Mouse (Mus musculus) intestine, embryonic 14.5 days (tissue): ENCODE measurements around the gene Ttc1. TPM values are rescaled to one million over a fixed set of nuclear protein-coding genes. Genes with fewer than 3 reads are reported as not detected.

Experiments used
- ATAC-seq: fragments of 200-750 bp; cut with Nextera tagmentation; replicated peaks from 2 replicates; pipeline ENCODE4 v1.8.0; 2017; ENCODE audit warnings: low read depth, moderate number of reproducible peaks, moderate TSS enrichment, moderate library complexity; ENCODE audit not compliant: low FRiP score, low TSS enrichment
- DNase-seq: peaks from one replicate; pipeline ENCODE4 v3.0.0-alpha.2; 2018; ENCODE audit warnings: low spot score
- H3K27ac ChIP-seq: fragments of 300-500 bp; sonication (generic); 2 replicates; pipeline ENCODE4 v1.5.1; 2014; ENCODE audit warnings: low read depth, mild to moderate bottlenecking, control low read depth
- H3K27me3 ChIP-seq: fragments of 300-500 bp; sonication (generic); replicated peaks from 2 replicates; pipeline ENCODE4 v1.6.1; 2014; ENCODE audit warnings: low read length, control low read depth; ENCODE audit not compliant: control insufficient read depth, insufficient read depth
- H3K36me3 ChIP-seq: fragments of 300-500 bp; sonication (generic); 2 replicates; pipeline ENCODE4 v1.6.1; 2014; ENCODE audit warnings: low read length, control low read depth; ENCODE audit not compliant: control insufficient read depth, insufficient read depth
- H3K4me1 ChIP-seq: fragments of 300-500 bp; sonication (generic); replicated peaks from 2 replicates; pipeline ENCODE4 v1.6.1; 2014; ENCODE audit warnings: low read length, control low read depth, mixed read lengths; ENCODE audit not compliant: control insufficient read depth, insufficient read depth
- H3K4me2 ChIP-seq: fragments of 300-500 bp; sonication (generic); 2 replicates; pipeline ENCODE4 v1.6.1; 2014; ENCODE audit warnings: low read length
- H3K4me3 ChIP-seq: fragments of 300-500 bp; sonication (generic); 2 replicates; pipeline ENCODE4 v1.5.1; 2014; ENCODE audit warnings: low read depth, low read length, control low read depth, mixed read lengths
- H3K9ac ChIP-seq: fragments of 300-500 bp; sonication (generic); 2 replicates; pipeline ENCODE4 v1.6.1; 2014; ENCODE audit warnings: mild to moderate bottlenecking, low read length
- H3K9me3 ChIP-seq: fragments of 300-500 bp; sonication (generic); 2 replicates; pipeline ENCODE4 v1.6.1; 2016; ENCODE audit warnings: low read length, control low read depth; ENCODE audit not compliant: control insufficient read depth
- WGBS: fragments of 180-500 bp; shearing (Covaris S2); extraction: QIAGEN DNeasy Blood & Tissue Kit; methylation state at CpG from one replicate; pipeline ENCODE4 v1.1.7; 2014; 5-methylcytosine and 5-hydroxymethylcytosine counted together
- polyA plus RNA-seq: library from polyadenylated mRNA; unstranded; fragments of >200 nt; fragmentation: Nextera tagmentation; extraction: Ambion mirVana; gene quantifications from 2 replicates; pipeline ENCODE4 v1.2.1, GENCODE M21; 2014

Ttc1 gene
- 58.2 and 66.3 TPM in 2 replicates for polyA plus RNA-seq

- H3K4me1 ChIP-seq: peaks cover 5% of the 10 kb centered on the region; the same call in 1 of the 2 replicates
- H3K27ac ChIP-seq: peak within 1 kb of the TSS; percentile 17; the same call in 1 of the 2 replicates
- peak within 1 kb of the TSS; percentile 66 for H3K9ac ChIP-seq
- H3K4me3 ChIP-seq: peak within 1 kb of the TSS; percentile 69
- WGBS: 4% methylated on average over 47 of the region's 47 CpGs
- no peaks in the 10 kb centered on the region for H3K27me3 ChIP-seq
- peaks cover 25% of the 10 kb centered on the region for H3K36me3 ChIP-seq
- peak; percentile 98 for ATAC-seq
- H3K4me2 ChIP-seq: peak within 1 kb of the TSS; percentile 69
- no peaks in the 10 kb centered on the region for H3K9me3 ChIP-seq
- peak; percentile 93 for DNase-seq
Measured at GRCm38 (mm10) chr11:43747233-43748226, at the start of gene Ttc1. Gene Ttc1 (minus strand): TSS chr11:43748008.

DNA sequence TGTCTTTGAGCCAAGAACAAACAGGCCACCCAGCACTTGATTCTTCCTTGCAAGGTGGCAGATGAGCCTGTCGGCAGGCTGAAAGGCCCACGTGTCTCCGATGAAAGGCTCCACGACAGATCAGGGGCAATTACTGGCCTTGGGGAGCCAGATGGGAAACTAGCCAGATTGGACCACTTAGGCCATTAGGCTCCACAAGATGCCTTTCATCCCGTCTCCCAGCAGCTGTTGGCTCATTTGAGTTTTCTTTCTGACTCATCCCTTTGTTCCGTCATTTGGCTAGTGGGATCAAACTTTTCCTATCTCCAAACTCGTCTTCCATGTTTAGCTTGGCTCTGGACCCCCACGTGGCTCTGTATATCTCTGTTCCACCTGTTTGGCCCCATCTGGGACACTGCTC, 48.2 kb upstream of the Ttc1 start:
- no peak for DNase-seq
- no peaks in the 10 kb centered on the region for H3K27me3 ChIP-seq
- H3K4me1 ChIP-seq: no peaks in the 10 kb centered on the region
- no peak overlapping the region for H3K9ac ChIP-seq
- no peak overlapping the region for H3K4me3 ChIP-seq
- H3K27ac ChIP-seq: no peak overlapping the region
- 50% methylated on average over 8 of the region's 8 CpGs for WGBS
- ATAC-seq: no peak
- no peaks in the 10 kb centered on the region for H3K36me3 ChIP-seq
- H3K9me3 ChIP-seq: no peaks in the 10 kb centered on the region
- no peak overlapping the region for H3K4me2 ChIP-seq

- Histone ChIP-seq H3K36me3 (no peaks in the 10 kb centered on the region), H3K27me3 (no peaks in the 10 kb centered on the region), H3K4me1 (no peaks in the 10 kb centered on the region), H3K4me3 (no peak overlapping the region), H3K9me3 (no peaks in the 10 kb centered on the region), H3K27ac (no peak overlapping the region), H3K4me2 (no peak overlapping the region), H3K9ac (no peak overlapping the region)
- WGBS: 81% methylated on average over 6 of the region's 6 CpGs
- DNase-seq (no peak), ATAC-seq (no peak)
Measured at GRCm38 (mm10) chr11:43790446-43790845, 42.6 kb upstream of the Ttc1 start.

- ATAC-seq (no peak), DNase-seq (peak; percentile 85)
- Histone ChIP-seq H3K9me3 (no peaks in the 10 kb centered on the region), H3K27ac (no peak overlapping the region), H3K9ac (no peak overlapping the region), H3K36me3 (no peaks in the 10 kb centered on the region), H3K4me3 (no peak overlapping the region), H3K4me1 (no peaks in the 10 kb centered on the region), H3K27me3 (no peaks in the 10 kb centered on the region), H3K4me2 (no peak overlapping the region)
- 12% methylated on average over 2 of the region's 2 CpGs for WGBS
Measured at GRCm38 (mm10) chr11:43783772-43784171, 36.0 kb upstream of the Ttc1 start.

DNA sequence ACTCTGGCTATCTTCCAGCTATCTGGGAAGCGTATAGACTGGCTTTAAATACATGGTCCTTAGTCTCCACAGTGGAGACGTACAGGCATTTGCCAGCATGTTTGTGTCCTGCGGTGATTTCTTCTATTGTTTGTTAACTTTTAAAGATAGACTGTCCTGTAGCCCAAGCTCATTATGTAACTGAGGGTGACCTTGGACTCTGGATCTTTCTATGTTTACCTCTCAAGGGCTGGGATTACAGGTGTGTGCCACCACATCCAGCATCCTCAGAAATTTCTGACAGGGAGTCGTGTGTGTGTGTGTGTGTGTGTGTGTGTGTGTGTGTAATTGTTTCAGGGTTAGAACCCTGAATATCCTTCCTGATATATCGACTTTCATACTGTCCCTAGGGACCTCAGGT, 35.3 kb upstream of the Ttc1 start:
- 72% methylated on average over 5 of the region's 5 CpGs for WGBS
- DNase-seq (no peak), ATAC-seq (no peak)
- Histone ChIP-seq H3K4me3 (no peak overlapping the region), H3K27me3 (no peaks in the 10 kb centered on the region), H3K4me1 (no peaks in the 10 kb centered on the region), H3K36me3 (no peaks in the 10 kb centered on the region), H3K27ac (no peak overlapping the region), H3K9me3 (no peaks in the 10 kb centered on the region), H3K9ac (no peak overlapping the region), H3K4me2 (no peak overlapping the region)

DNA sequence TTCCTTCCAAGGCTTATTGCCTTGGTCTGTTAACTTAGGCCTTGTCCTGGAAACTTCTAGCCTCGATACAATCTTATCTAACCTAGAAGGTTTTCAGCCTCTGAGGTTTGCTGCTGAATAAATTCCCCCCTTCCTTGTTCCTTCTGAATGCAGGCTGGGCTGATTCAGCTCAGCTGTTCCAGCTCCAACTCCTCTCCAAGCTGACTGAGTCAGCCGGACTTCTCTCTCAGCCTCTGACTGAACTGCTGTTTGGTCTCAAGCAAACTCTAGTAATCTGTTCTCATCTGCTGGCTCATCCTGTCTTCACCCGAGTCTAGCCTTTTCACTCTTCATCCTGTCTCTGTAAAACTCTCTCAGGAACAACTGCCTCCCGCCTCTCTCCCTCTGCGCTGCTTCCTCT, 31.7 kb upstream of the Ttc1 start:
- WGBS: 60% methylated on average over 5 of the region's 5 CpGs
- Histone ChIP-seq H3K4me2 (no peak overlapping the region), H3K27me3 (peaks cover 14% of the 10 kb centered on the region), H3K9me3 (no peaks in the 10 kb centered on the region), H3K9ac (no peak overlapping the region), H3K27ac (no peak overlapping the region), H3K4me1 (no peaks in the 10 kb centered on the region), H3K4me3 (no peak overlapping the region), H3K36me3 (no peaks in the 10 kb centered on the region)
- ATAC-seq: no peak
- no peak for DNase-seq

- no peaks in the 10 kb centered on the region for H3K36me3 ChIP-seq
- H3K4me3 ChIP-seq: peak overlapping the region; percentile 31
- peaks cover 16% of the 10 kb centered on the region for H3K27me3 ChIP-seq
- 0 out of 2 replicates have a peak, but pooled peaks have one; percentile 52 for ATAC-seq
- 23% methylated on average over 8 of the region's 8 CpGs for WGBS
- no peak overlapping the region for H3K27ac ChIP-seq
- H3K9me3 ChIP-seq: no peaks in the 10 kb centered on the region
- DNase-seq: no peak
- no peak overlapping the region for H3K9ac ChIP-seq
- H3K4me2 ChIP-seq: peak overlapping the region; percentile 64
- H3K4me1 ChIP-seq: peaks cover 5% of the 10 kb centered on the region; the same call in 1 of the 2 replicates
Measured at GRCm38 (mm10) chr11:43776324-43776694, 28.5 kb upstream of the Ttc1 start.

GRCm38 (mm10) chr11:43775469-43776323, 27.9 kb upstream of the Ttc1 start:
- Histone ChIP-seq H3K4me3 (peak overlapping the region; percentile 31), H3K9me3 (no peaks in the 10 kb centered on the region), H3K36me3 (no peaks in the 10 kb centered on the region), H3K4me2 (peak overlapping the region; percentile 64), H3K9ac (0 out of 2 replicates have a peak overlapping the region, but pooled peaks have one; percentile 17), H3K4me1 (peaks cover 5% of the 10 kb centered on the region; the same call in 1 of the 2 replicates), H3K27ac (no peak overlapping the region), H3K27me3 (peaks cover 16% of the 10 kb centered on the region)
- DNase-seq (peak; percentile 77), ATAC-seq (peak; percentile 40; the same call in 1 of the 2 replicates)
- WGBS: 13% methylated on average over 62 of the region's 63 CpGs
